Mouse (Mus musculus) forebrain, embryonic 15.5 days (tissue): ENCODE results near the gene Mrpl23. TPM values are rescaled to one million over a fixed set of nuclear protein-coding genes. Genes with fewer than 3 reads are reported as not detected.

Source experiments
- ATAC-seq: fragments of 200-750 bp; cut with Nextera tagmentation; replicated peaks from 2 replicates; pipeline ENCODE4 v1.8.0; 2017; ENCODE audit warnings: mild to moderate bottlenecking, moderate TSS enrichment, moderate library complexity
- H3K27ac ChIP-seq: fragments of 300-500 bp; sonication (generic); replicated peaks from 2 replicates; pipeline ENCODE4 v1.5.1; 2015; ENCODE audit warnings: mild to moderate bottlenecking, inconsistent platforms
- H3K27me3 ChIP-seq: fragments of 300-500 bp; sonication (generic); 2 replicates; pipeline ENCODE4 v1.6.1; 2015; ENCODE audit warnings: inconsistent platforms
- H3K36me3 ChIP-seq: fragments of 300-500 bp; sonication (generic); 2 replicates; pipeline ENCODE4 v1.6.1; 2015; ENCODE audit warnings: mild to moderate bottlenecking, inconsistent platforms
- H3K4me1 ChIP-seq: fragments of 300-500 bp; sonication (generic); 2 replicates; pipeline ENCODE4 v1.6.1; 2015; ENCODE audit warnings: inconsistent platforms
- H3K4me2 ChIP-seq: fragments of 300-500 bp; sonication (generic); replicated peaks from 2 replicates; pipeline ENCODE4 v1.6.1; 2015; ENCODE audit warnings: mild to moderate bottlenecking, inconsistent platforms
- H3K4me3 ChIP-seq: fragments of 300-500 bp; sonication (generic); 2 replicates; pipeline ENCODE4 v1.5.1; 2015; ENCODE audit warnings: mild to moderate bottlenecking, inconsistent platforms
- H3K9ac ChIP-seq: fragments of 300-500 bp; sonication (generic); replicated peaks from 2 replicates; pipeline ENCODE4 v1.6.1; 2015; ENCODE audit warnings: mild to moderate bottlenecking, inconsistent platforms
- H3K9me3 ChIP-seq: fragments of 300-500 bp; sonication (generic); 2 replicates; pipeline ENCODE4 v1.6.1; 2016; ENCODE audit warnings: inconsistent platforms
- WGBS: fragments of 180-500 bp; shearing (Covaris S2); methylation state at CpG from one replicate; pipeline ENCODE4 v1.1.7; 2015; ENCODE audit warnings: mixed read lengths; 5-methylcytosine and 5-hydroxymethylcytosine counted together
- polyA plus RNA-seq: library from polyadenylated mRNA; unstranded; fragments of >200 nt; fragmentation: Nextera tagmentation; extraction: Ambion mirVana; gene quantifications from 2 replicates; pipeline ENCODE4 v1.2.1, GENCODE M21; 2015

The Mrpl23 gene
- polyA plus RNA-seq, 1 experiment from 2014 or later, result 20.1 TPM

DNA sequence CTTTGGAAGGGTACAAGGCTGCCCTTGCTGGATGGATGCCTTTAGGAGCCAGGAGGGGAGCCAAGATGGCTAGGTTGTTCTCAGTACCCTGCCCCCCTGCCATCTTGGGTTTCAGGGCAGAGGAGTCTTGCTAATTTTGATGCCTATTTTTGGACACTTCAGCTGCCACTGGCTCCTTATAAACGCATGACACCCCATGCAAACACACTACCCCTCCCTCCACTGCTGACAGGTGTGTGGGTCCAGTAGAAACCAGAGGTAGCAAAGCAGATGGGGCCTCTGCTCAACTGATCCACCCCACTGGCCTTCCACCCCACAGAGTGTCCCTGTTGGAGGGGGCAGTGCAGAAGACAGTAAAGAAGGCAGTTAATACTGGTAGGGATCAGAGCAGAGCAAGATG is 32.5 kb upstream of the Mrpl23 start:
- H3K9me3 ChIP-seq, result no peaks in the 10 kb centered on the region
- H3K4me3 ChIP-seq, result no peak overlapping the region
- no peak overlapping the region for H3K9ac ChIP-seq
- H3K27ac ChIP-seq, result no peak overlapping the region
- no peaks in the 10 kb centered on the region for H3K36me3 ChIP-seq
- 92% methylated on average over 1 of the region's 1 CpGs for WGBS
- H3K27me3 ChIP-seq, result no peaks in the 10 kb centered on the region
- H3K4me2 ChIP-seq, result no peak overlapping the region
- no peaks in the 10 kb centered on the region for H3K4me1 ChIP-seq
- ATAC-seq, result no peak

GRCm38 (mm10) chr7:142503206-142503605 is 29.3 kb upstream of the Mrpl23 start:
- H3K9me3 ChIP-seq, result no peaks in the 10 kb centered on the region
- WGBS, result 83% methylated on average over 4 of the region's 4 CpGs
- no peaks in the 10 kb centered on the region for H3K27me3 ChIP-seq
- H3K36me3 ChIP-seq, result no peaks in the 10 kb centered on the region
- no peak overlapping the region for H3K27ac ChIP-seq
- H3K4me1 ChIP-seq, result peaks cover 15% of the 10 kb centered on the region
- H3K9ac ChIP-seq, result no peak overlapping the region
- no peak for ATAC-seq
- H3K4me2 ChIP-seq, result no peak overlapping the region
- H3K4me3 ChIP-seq, result no peak overlapping the region

- H3K9ac ChIP-seq, result no peak overlapping the region
These were observed 26.5 kb upstream of the Mrpl23 start for GRCm38 (mm10) chr7:142505942-142506341.

DNA sequence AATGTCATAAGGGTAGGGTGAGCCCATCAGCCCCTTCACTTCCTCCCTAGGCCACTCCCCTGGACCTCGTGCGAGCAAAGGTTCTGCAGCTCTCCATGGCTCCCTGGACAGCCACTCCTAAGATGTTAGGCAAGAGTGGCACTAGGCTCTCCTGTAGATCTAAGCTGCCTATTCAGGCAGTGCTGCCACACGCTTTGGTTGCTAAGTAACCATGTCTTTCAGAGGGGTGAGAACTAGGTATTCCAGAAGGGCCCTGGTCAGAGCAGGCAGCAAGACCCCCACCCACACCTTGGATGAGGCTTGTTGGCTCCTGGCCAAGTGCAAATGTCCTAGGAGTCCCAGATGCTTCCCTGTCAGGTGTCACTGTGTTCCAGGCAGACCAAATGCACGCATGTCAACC is 26.0 kb upstream of the Mrpl23 start:
- Histone ChIP-seq H3K4me3 (no peak overlapping the region), H3K36me3 (no peaks in the 10 kb centered on the region), H3K4me2 (no peak overlapping the region), H3K9me3 (no peaks in the 10 kb centered on the region), H3K27ac (no peak overlapping the region), H3K4me1 (peaks cover 25% of the 10 kb centered on the region), H3K27me3 (no peaks in the 10 kb centered on the region), H3K9ac (no peak overlapping the region)
- peak; percentile 46; the same call in 1 of the 2 replicates for ATAC-seq
- 22% methylated on average over 4 of the region's 4 CpGs for WGBS

More at GRCm38 (mm10) chr7:142505942-142506341, 26.5 kb upstream of the Mrpl23 start:
- Histone ChIP-seq H3K27me3 (no peaks in the 10 kb centered on the region), H3K27ac (no peak overlapping the region), H3K9me3 (no peaks in the 10 kb centered on the region), H3K4me3 (no peak overlapping the region), H3K4me1 (peaks cover 25% of the 10 kb centered on the region), H3K4me2 (no peak overlapping the region), H3K36me3 (no peaks in the 10 kb centered on the region)
- ATAC-seq, result peak; percentile 69
- WGBS, result 23% methylated on average over 2 of the region's 2 CpGs

DNA sequence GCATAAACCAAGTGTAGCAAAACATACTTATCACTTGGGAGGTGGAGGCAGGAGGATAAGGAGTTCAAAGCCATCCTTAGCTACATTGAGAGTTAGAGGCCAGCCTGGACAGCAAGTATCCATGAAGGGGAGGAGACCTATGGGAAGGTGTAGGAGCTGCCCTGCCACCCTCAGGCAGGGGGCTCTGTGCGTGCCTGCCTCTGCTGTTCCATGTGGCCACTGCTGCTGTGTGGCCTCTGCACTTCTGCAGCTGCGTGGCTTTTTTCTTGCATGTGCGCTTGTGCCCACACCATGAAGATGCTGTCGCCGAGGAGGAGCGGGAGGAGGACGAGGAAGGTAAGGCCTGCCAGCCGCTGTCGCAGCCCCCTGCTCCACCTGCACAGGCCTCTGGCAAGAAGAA is 25.0 kb upstream of the Mrpl23 start:
- no peaks in the 10 kb centered on the region for H3K27me3 ChIP-seq
- ATAC-seq, result no peak
- H3K27ac ChIP-seq, result no peak overlapping the region
- H3K4me1 ChIP-seq, result peaks cover 25% of the 10 kb centered on the region
- 93% methylated on average over 9 of the region's 9 CpGs for WGBS
- no peaks in the 10 kb centered on the region for H3K9me3 ChIP-seq
- no peak overlapping the region for H3K9ac ChIP-seq
- no peak overlapping the region for H3K4me3 ChIP-seq
- H3K4me2 ChIP-seq, result no peak overlapping the region
- H3K36me3 ChIP-seq, result no peaks in the 10 kb centered on the region

DNA sequence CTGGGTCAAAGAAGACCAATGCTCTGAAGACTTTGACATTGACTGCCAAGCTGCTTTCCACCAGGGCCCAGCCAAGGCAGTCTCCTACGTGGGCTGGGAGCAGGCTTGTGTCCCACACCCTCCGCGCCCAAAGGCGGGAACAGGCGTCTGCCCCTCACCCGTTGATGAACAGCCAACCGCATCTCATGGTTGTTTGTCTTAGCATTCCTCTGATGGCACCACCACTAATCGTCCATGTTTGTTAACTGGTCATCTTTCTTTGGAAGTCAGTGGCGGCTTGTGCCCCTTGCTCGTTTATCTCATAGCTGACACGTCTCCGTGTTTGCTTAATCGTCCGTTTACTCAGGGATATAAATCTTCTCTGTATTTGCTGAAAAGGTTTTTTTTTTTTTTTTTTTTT is 23.0 kb upstream of the Mrpl23 start:
- Histone ChIP-seq H3K4me3 (no peak overlapping the region), H3K9me3 (no peaks in the 10 kb centered on the region), H3K9ac (no peak overlapping the region), H3K4me1 (peaks cover 25% of the 10 kb centered on the region), H3K36me3 (no peaks in the 10 kb centered on the region), H3K27ac (peak overlapping the region; percentile 43; the same call in 1 of the 2 replicates), H3K27me3 (no peaks in the 10 kb centered on the region), H3K4me2 (no peak overlapping the region)
- WGBS, result 54% methylated on average over 14 of the region's 14 CpGs
- ATAC-seq, result no peak

DNA sequence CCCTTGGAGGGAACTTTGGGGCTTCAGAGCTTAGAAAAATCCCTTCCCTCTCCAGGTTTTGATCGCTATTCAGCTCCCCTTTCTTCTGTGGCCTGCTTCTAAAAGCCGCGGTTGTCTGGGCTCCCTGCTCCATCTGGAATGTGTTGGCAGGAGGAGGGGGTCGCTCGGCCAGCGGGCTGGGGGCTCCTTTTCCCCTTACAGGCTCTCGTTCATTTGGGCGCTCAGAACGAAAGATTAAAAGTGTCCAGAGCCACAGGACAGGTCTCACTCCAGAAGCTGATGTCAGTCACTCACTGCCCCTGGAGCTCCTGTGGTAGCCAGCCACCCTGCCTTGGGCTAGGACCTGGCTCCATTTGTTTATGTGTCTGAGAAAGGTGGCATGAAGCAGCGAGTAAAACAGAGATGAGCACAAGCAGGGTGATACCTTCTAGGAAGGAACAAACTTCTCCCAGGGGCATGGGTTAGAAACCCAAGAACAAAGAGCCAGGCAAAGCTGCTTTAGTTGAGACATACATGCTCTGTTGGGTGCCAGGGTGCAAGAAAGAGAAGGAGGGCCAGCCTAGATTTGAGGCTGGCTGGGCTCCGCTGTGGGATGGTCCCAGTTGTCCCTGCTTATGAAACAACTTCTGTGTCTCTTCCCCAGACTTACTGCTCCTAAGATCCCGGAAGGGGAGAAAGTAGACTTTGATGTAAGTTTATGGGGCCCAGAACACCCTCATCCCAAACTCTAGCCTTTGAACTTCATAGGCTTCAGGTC is 22.3 kb upstream of the Mrpl23 start:
- Histone ChIP-seq H3K4me2 (no peak overlapping the region), H3K4me3 (no peak overlapping the region), H3K9ac (no peak overlapping the region), H3K36me3 (no peaks in the 10 kb centered on the region), H3K4me1 (peaks cover 25% of the 10 kb centered on the region), H3K27me3 (no peaks in the 10 kb centered on the region), H3K27ac (peak overlapping the region; percentile 43), H3K9me3 (no peaks in the 10 kb centered on the region)
- ATAC-seq, result no peak
- 10% methylated on average over 12 of the region's 12 CpGs for WGBS

- H3K27ac ChIP-seq, result no peak overlapping the region
- ATAC-seq, result no peak
- 89% methylated on average over 4 of the region's 4 CpGs for WGBS
These were observed 18.4 kb upstream of the Mrpl23 start for GRCm38 (mm10) chr7:142514048-142514447.

DNA sequence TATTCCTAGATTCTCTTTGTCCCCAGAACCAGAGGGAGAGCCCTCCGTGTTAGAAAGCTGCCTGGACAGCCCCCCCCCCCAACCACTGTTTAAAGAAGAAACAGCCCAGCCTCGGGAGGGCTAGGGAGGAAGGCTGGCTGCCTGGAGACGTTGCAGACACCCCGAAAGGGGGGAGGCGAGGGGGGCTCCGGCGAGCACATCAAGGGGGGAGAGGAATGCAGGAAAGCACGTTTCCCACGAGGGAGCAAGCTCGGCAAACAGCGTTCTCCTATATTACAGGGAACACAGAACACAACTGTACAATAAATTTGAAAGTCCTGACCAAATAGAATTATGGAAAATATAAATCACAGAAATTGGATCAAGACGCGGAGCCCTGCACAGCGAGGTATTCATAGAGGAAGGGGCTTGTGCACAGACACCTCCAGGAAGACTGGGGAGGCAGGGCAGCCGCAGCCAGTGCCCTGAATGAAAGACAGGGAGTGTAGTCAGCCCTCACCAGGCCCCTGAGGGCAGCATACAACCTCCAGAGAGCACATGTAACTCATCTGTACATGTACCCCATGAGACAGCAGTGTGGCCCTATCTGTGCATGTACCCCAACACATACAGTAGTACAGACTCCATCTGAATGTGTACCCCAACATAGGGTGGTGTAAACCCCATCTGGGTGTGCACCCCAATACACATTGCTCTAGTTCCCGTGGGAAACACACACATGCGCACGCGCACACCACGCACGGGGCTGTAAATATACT is 16.1 kb upstream of the Mrpl23 start:
- H3K36me3 ChIP-seq, result no peaks in the 10 kb centered on the region
- no peak overlapping the region for H3K4me2 ChIP-seq
- H3K4me1 ChIP-seq, result 0 out of 2 replicates have a peak, but pooled peaks cover 4% of the 10 kb centered on the region
- H3K27ac ChIP-seq, result no peak overlapping the region
- H3K27me3 ChIP-seq, result no peaks in the 10 kb centered on the region
- H3K9me3 ChIP-seq, result no peaks in the 10 kb centered on the region
- H3K4me3 ChIP-seq, result no peak overlapping the region
- WGBS, result 53% methylated on average over 21 of the region's 21 CpGs
- no peak overlapping the region for H3K9ac ChIP-seq
- ATAC-seq, result no peak

More at GRCm38 (mm10) chr7:142514048-142514447, 18.4 kb upstream of the Mrpl23 start:
- H3K27me3 ChIP-seq, result no peaks in the 10 kb centered on the region
- no peaks in the 10 kb centered on the region for H3K36me3 ChIP-seq
- no peak overlapping the region for H3K9ac ChIP-seq
- H3K4me3 ChIP-seq, result no peak overlapping the region
- no peak overlapping the region for H3K4me2 ChIP-seq
- no peaks in the 10 kb centered on the region for H3K9me3 ChIP-seq
- peaks cover 14% of the 10 kb centered on the region for H3K4me1 ChIP-seq

DNA sequence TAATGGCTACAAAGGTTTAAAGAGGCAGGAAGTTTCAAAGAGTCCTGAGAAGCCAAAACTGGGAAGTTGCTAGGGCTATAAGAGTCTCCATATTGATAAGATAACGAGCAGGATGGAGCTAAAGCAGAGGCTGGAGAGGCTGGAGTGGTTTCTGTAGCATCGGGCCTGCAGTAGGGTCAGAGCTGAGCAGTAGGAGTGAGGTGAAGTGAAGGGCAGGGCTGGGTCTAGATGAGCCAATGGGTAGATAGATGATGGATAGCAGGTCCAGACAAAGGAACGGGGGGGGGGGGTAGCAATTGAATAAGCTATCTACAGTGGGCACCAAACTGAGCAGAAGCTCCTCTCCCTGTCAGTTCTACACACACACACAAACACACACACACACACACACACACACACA is 15.0 kb upstream of the Mrpl23 start:
- Histone ChIP-seq H3K4me3 (no peak overlapping the region), H3K36me3 (no peaks in the 10 kb centered on the region), H3K27ac (no peak overlapping the region), H3K9ac (no peak overlapping the region), H3K4me1 (0 out of 2 replicates have a peak, but pooled peaks cover 4% of the 10 kb centered on the region), H3K9me3 (no peaks in the 10 kb centered on the region), H3K27me3 (no peaks in the 10 kb centered on the region), H3K4me2 (no peak overlapping the region)
- WGBS, result 84% methylated on average over 3 of the region's 3 CpGs
- no peak for ATAC-seq

DNA sequence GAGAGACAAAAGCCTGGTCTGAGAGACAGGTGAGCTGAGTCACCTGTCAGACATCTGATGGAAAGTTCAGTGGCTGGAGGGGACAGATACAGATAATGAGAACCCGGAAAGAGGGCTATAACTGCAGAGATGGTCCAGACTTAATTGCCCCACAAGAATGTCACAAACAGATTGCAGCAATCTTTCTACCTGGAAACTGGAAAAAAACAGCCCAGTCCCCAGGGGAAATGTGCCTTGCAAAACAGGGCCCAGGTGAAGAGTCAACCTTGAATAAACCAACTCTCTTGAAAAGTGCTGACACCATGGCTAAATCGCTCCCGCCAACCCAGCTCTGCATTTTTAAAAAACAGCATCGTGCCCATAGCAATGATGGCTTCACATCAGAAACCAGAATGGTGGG is 12.2 kb upstream of the Mrpl23 start:
- no peaks in the 10 kb centered on the region for H3K9me3 ChIP-seq
- no peak for ATAC-seq
- 95% methylated on average over 4 of the region's 4 CpGs for WGBS
- no peak overlapping the region for H3K27ac ChIP-seq
- no peaks in the 10 kb centered on the region for H3K36me3 ChIP-seq
- H3K4me1 ChIP-seq, result 0 out of 2 replicates have a peak, but pooled peaks cover 4% of the 10 kb centered on the region
- no peak overlapping the region for H3K9ac ChIP-seq
- no peak overlapping the region for H3K4me3 ChIP-seq
- H3K27me3 ChIP-seq, result no peaks in the 10 kb centered on the region
- H3K4me2 ChIP-seq, result no peak overlapping the region

DNA sequence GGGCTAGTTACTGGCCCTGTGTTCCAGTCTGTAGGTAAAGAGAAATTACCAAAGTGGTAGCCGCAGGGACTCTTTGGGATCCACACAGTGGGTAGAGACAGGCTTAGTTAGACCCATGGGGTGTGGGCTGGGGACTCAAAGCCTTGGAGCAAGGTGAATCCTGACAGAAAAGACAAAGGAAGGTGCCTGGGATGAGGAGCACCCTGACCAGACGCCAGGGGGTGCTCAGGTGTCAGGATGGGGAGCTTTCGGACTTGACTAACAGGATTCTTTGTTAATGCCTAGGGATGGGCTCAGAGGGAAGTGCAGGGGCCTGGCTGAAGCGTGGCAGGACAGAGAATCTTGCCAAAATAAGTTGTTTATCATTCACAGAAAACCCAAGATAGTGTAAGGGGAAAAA is 10.1 kb upstream of the Mrpl23 start:
- 31% methylated on average over 4 of the region's 4 CpGs for WGBS
- no peaks in the 10 kb centered on the region for H3K27me3 ChIP-seq

More for the DNA sequence above, 10.1 kb upstream of the Mrpl23 start:
- Histone ChIP-seq H3K27ac (no peak overlapping the region), H3K4me2 (no peak overlapping the region), H3K36me3 (no peaks in the 10 kb centered on the region), H3K4me1 (no peaks in the 10 kb centered on the region), H3K4me3 (no peak overlapping the region), H3K9ac (no peak overlapping the region), H3K9me3 (no peaks in the 10 kb centered on the region)
- no peak for ATAC-seq
